Mouse (Mus musculus) heart, adult 11 months (tissue): ENCODE data around the gene Met.

ENCODE experiments used
- DNase-seq: peaks from one replicate; pipeline ENCODE4 v3.0.0; 2022

Gene Met

GRCm38 (mm10) chr6:17492062-17492461 lies 28.5 kb downstream of the Met start:
- no peak for DNase-seq

- no peak for DNase-seq
Observed at GRCm38 (mm10) chr6:17495413-17495812, 31.8 kb downstream of the Met start.

GRCm38 (mm10) chr6:17497366-17497765 lies 33.8 kb downstream of the Met start:
- DNase-seq, result no peak

GRCm38 (mm10) chr6:17498801-17499200 lies 35.2 kb downstream of the Met start:
- no peak for DNase-seq

- no peak for DNase-seq
Observed at GRCm38 (mm10) chr6:17501440-17501839, 37.8 kb downstream of the Met start.

- no peak for DNase-seq
Observed at GRCm38 (mm10) chr6:17502311-17502710, 38.7 kb downstream of the Met start.

GRCm38 (mm10) chr6:17503724-17504123 lies 40.1 kb downstream of the Met start:
- DNase-seq, result no peak

- no peak for DNase-seq
Observed at GRCm38 (mm10) chr6:17505530-17505929, 41.9 kb downstream of the Met start.

GRCm38 (mm10) chr6:17506831-17507230 lies 43.2 kb downstream of the Met start:
- no peak for DNase-seq

GRCm38 (mm10) chr6:17508184-17508583 lies 44.6 kb downstream of the Met start:
- DNase-seq, result no peak

GRCm38 (mm10) chr6:17508604-17509372 lies 45.2 kb downstream of the Met start:
- no peak for DNase-seq

GRCm38 (mm10) chr6:17513381-17513780 lies 49.8 kb downstream of the Met start:
- DNase-seq, result no peak

- DNase-seq, result no peak
Observed at GRCm38 (mm10) chr6:17515775-17516460, 52.3 kb downstream of the Met start.

GRCm38 (mm10) chr6:17521901-17522717 lies 58.5 kb downstream of the Met start:
- DNase-seq, result peak; percentile 56

- no peak for DNase-seq
Observed at GRCm38 (mm10) chr6:17522917-17523316, 59.3 kb downstream of the Met start.

GRCm38 (mm10) chr6:17529490-17530269 lies 66.1 kb downstream of the Met start:
- DNase-seq, result peak; percentile 88

GRCm38 (mm10) chr6:17541615-17542014 lies 78.0 kb downstream of the Met start:
- no peak for DNase-seq

- peak; percentile 23 for DNase-seq
Observed at GRCm38 (mm10) chr6:17542383-17542782, 78.8 kb downstream of the Met start.

GRCm38 (mm10) chr6:17545480-17545879 lies 81.9 kb downstream of the Met start:
- peak; percentile 21 for DNase-seq

GRCm38 (mm10) chr6:17546341-17546740 lies 82.7 kb downstream of the Met start:
- peak; percentile 9 for DNase-seq

- DNase-seq, result peak; percentile 89
Observed at GRCm38 (mm10) chr6:17546825-17547224, 83.2 kb downstream of the Met start.

GRCm38 (mm10) chr6:17548786-17549185 lies 85.2 kb downstream of the Met start:
- peak; percentile 52 for DNase-seq

- DNase-seq, result peak; percentile 62
Observed at GRCm38 (mm10) chr6:17549645-17550044, 86.0 kb downstream of the Met start.
